ENCODE assay signal across 18 mouse cellular contexts in genomic region chr5:107260708-107261495, GRCm38 (mm10). TPM values are rescaled to one million over a fixed set of nuclear protein-coding genes. Genes with fewer than 3 reads are reported as not detected.
DNase-seq lines count a peak whose midpoint lies in the region; ATAC-seq and TF ChIP-seq lines count a peak whose summit lies in the region.
"Had no signal": no experiment of that assay in that cellular context is flagged by ENCODE, and none has a peak within 500 bp of the region (broad histone marks: within the 10 kb centered on the region; RNA-seq: fewer than 3 reads in every experiment).

No protein-coding gene starts in this region.

- no peak overlapping the region for H3K9ac ChIP-seq in heart, postnatal 0 days (replicated peaks; ENCODE audit: low read depth, low read length)
- H3K9ac ChIP-seq: forebrain, postnatal 0 days; liver, embryonic 13.5 days had no signal

- H3K27me3 ChIP-seq in heart, postnatal 0 days (ENCODE audit: control insufficient read depth, insufficient read depth, low read length): no peaks in the 10 kb centered on the region
- H3K27me3 ChIP-seq: liver, embryonic 13.5 days had no signal

- WGBS in heart, postnatal 0 days: 63% methylated on average over 10 of the region's 10 CpGs

- no peak overlapping the region for H3K4me3 ChIP-seq in gastrocnemius, adult 2 months
- no peak overlapping the region for H3K4me3 ChIP-seq in heart, postnatal 0 days (ENCODE audit: low read depth, low read length)
- H3K4me3 ChIP-seq in left cerebral cortex, adult 2 months: no peak overlapping the region
- H3K4me3 ChIP-seq: erythroblast, embryonic 14.5 days; liver, embryonic 13.5 days had no signal

- peak; percentile 49 for ATAC-seq in heart, postnatal 0 days (ENCODE audit: insufficient read depth, low read depth)
- ATAC-seq: forebrain, postnatal 0 days; hindbrain, embryonic 16.5 days had no signal

- TF ChIP-seq EP300 in heart, postnatal 0 days (IDR thresholded peaks at IDR 0.05; ENCODE audit: low read depth): no peak

- no peak overlapping the region for H3K4me2 ChIP-seq in heart, postnatal 0 days (ENCODE audit: low read depth, low read length)
- H3K4me2 ChIP-seq: liver, embryonic 13.5 days; midbrain, embryonic 11.5 days had no signal

- no peak for TF ChIP-seq CTCF in gastrocnemius, adult 2 months (IDR thresholded peaks at IDR 0.05)
- no peak for TF ChIP-seq CTCF in heart, postnatal 0 days (IDR thresholded peaks at IDR 0.05; ENCODE audit: low read depth)
- no peak for TF ChIP-seq CTCF in left cerebral cortex, adult 2 months (IDR thresholded peaks at IDR 0.05)

- H3K36me3 ChIP-seq in heart, postnatal 0 days (replicated peaks; ENCODE audit: control insufficient read depth, insufficient read depth, low read length): peaks cover 19% of the 10 kb centered on the region
- H3K36me3 ChIP-seq: G1E had no signal

- peak; percentile 29 for DNase-seq in gastrocnemius, adult 2 months
- DNase-seq in gastrocnemius, postnatal 4 days (ENCODE audit: low spot score in 2 of 2): no peak
- peak; percentile 42 for DNase-seq in Muller cell, postnatal 12 days (ENCODE audit: inconsistent ontology term)
- DNase-seq in cerebellum, adult 8-10 months: peak; percentile 74
- peak; percentile 49 for DNase-seq in heart, postnatal 0 days (ENCODE audit: low spot score)
- no peak for DNase-seq in left cerebral cortex, adult 2 months (ENCODE audit: extremely low spot score in 1 of 2, low spot score in 2 of 2)
- no peak for DNase-seq in frontal cortex, postnatal 10 days (ENCODE audit: low spot score in 2 of 2)
- DNase-seq in kidney, postnatal 25 days: no peak
- DNase-seq: B cell, adult 2 months; embryo, embryonic 11 days; forebrain, postnatal 0 days; kidney, adult 8-10 months; liver, embryonic 13.5 days; lung, postnatal 10 days had no signal

- intact Hi-C loops in gastrocnemius, adult 2 months (cut with DNase I): no loop called here
- intact Hi-C loops in left cerebral cortex, adult 2 months (cut with DNase I): no loop called here

- H3K27ac ChIP-seq in gastrocnemius, adult 2 months: no peak overlapping the region; the same call in 1 of the 2 replicates
- H3K27ac ChIP-seq in heart, postnatal 0 days (ENCODE audit: low read depth): peak overlapping the region; percentile 71
- H3K27ac ChIP-seq in left cerebral cortex, adult 2 months: no peak overlapping the region
- H3K27ac ChIP-seq: liver, embryonic 13.5 days had no signal

- H3K4me1 ChIP-seq in heart, postnatal 0 days (ENCODE audit: control insufficient read depth, insufficient read depth): peaks cover 20% of the 10 kb centered on the region

- no peaks in the 10 kb centered on the region for H3K9me3 ChIP-seq in heart, postnatal 0 days (replicated peaks; ENCODE audit: control insufficient read depth, low read length)
- H3K9me3 ChIP-seq: G1E; liver, embryonic 13.5 days had no signal

RNA-seq across cellular contexts. Expression of gene Tgfbr3, which starts 28.5 kb away (rescaled TPM):
- 10 to 100 TPM; 20.5 to 22.9 TPM for total RNA-seq in gastrocnemius, adult 2 months (2021)
- 10 to 100 TPM; 57.1 to 57.3 TPM for total RNA-seq in gastrocnemius, postnatal 4 days (2021)
- total RNA-seq in heart, postnatal 0 days (2014; rRNA removed; ENCODE audit: low replicate concordance): 59.7 and 60.6 TPM in 2 replicates
- polyA plus RNA-seq in heart, postnatal 0 days (2015; fragmentation: Nextera tagmentation; extraction: Ambion mirVana): 11.8 TPM in 2 replicates
- total RNA-seq in left cerebral cortex, adult 2 months (2021): 10 to 100 TPM; 10.8 to 11.3 TPM
- polyA plus RNA-seq: G1E had no signal

Comparison
In these comparisons a context has a peak if more than half of its experiments do, and no peak if none do; other contexts are left out.
1. DNase-seq: peak in gastrocnemius, adult 2 months (single experiment), Muller cell, postnatal 12 days (single experiment), cerebellum, adult 8-10 months (single experiment) and heart, postnatal 0 days (single experiment); none in gastrocnemius, postnatal 4 days (0 of 2), left cerebral cortex, adult 2 months (0 of 2), frontal cortex, postnatal 10 days (0 of 2) and kidney, postnatal 25 days (0 of 2).